Mouse (Mus musculus): Measurements from ENCODE around the gene Ell3.

DNA sequence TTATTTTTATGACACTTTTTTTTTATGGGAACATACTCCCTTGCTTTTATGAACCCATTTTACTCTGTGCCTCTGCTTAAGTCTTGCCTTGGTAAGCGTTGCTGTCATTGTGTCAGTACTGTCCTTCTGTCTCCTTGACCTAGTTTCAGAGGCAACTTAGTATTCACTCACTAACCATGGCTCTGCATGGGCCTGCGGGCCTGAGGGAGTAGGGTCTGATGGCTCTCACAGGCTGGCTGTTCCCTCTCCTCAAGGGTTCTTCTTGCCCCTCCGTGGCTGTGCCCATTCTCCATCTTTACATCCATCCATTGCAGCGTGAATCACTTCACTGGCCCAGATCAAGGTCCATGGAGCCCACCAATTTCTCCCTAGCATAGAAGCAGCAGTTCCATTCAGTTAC lies 2.4 kb upstream of the Ell3 start:
- TF ChIP-seq POLR2A (IDR thresholded peaks at IDR 0.05; ENCODE audit: control insufficient read depth in 1 of 2, insufficient read depth in 1 of 2, low read depth in 1 of 2, low read length in 2 of 2, poor library complexity in 1 of 2) (no peak), MEF2A (IDR thresholded peaks at IDR 0.05; ENCODE audit: extremely low read depth, insufficient replicate concordance, low read depth, low read length, poor library complexity, severe bottlenecking) (no peak), ZNF384 (IDR thresholded peaks at IDR 0.05; ENCODE audit: low read depth, low read length) (no peak), POLR2AphosphoS5 (IDR thresholded peaks at IDR 0.05; ENCODE audit: borderline replicate concordance, low read depth, low read length) (no peak), MAZ (IDR thresholded peaks at IDR 0.05; ENCODE audit: low read depth, low read length) (no peak), ELF1 (IDR thresholded peaks at IDR 0.05; ENCODE audit: low read depth, low read length) (no peak), KAT2A (conservative IDR thresholded peaks at IDR 0.05; ENCODE audit: low read depth, low read length) (no peak), BHLHE40 (IDR thresholded peaks at IDR 0.05; ENCODE audit: borderline replicate concordance, low read depth, low read length) (no peak), USF1 (IDR thresholded peaks at IDR 0.05; ENCODE audit: low read depth, low read length) (no peak), ZC3H11A (IDR thresholded peaks at IDR 0.05; ENCODE audit: low read depth, low read length) (no peak), CTCF (IDR thresholded peaks at IDR 0.05 in 2 of 3, conservative IDR thresholded peaks at IDR 0.05 in 1 of 3; ENCODE audit: control insufficient read depth in 1 of 3, insufficient read depth in 1 of 3, low read depth in 2 of 3, low read length in 3 of 3, poor library complexity in 1 of 3, severe bottlenecking in 1 of 3) (no peak), GABPA (IDR thresholded peaks at IDR 0.05; ENCODE audit: low read depth, low read length) (no peak)

All from MEL (cell line).